Mouse (Mus musculus): ENCODE results near the gene Gm6657. TPM values are rescaled to one million over a fixed set of nuclear protein-coding genes. Genes with fewer than 3 reads are reported as not detected.

The Gm6657 gene
- not detected for polyA plus RNA-seq (2017; shearing (Covaris generic))

DNA sequence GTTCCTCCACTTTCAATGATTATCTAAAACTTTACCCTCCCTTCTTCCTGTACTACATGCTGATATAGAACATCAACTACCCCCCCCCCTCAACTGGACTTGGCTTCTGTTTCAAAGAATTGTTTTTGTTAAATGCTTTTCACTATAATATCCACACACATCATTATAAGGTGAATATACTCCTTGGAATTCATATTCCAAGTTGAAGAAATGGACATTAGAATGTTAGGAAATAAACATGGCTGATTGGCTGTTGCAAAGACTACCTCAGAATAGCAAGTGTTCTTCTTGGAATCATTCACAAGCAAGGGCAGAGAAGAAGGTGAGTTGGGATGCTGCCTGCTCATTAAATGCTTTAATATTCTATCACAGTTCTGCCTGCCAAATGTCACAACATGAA is at the start of gene Gm6657:
TSS of gene Gm6657 (plus strand) at position 301 of the 400 bp plus-strand sequence.

DNA sequence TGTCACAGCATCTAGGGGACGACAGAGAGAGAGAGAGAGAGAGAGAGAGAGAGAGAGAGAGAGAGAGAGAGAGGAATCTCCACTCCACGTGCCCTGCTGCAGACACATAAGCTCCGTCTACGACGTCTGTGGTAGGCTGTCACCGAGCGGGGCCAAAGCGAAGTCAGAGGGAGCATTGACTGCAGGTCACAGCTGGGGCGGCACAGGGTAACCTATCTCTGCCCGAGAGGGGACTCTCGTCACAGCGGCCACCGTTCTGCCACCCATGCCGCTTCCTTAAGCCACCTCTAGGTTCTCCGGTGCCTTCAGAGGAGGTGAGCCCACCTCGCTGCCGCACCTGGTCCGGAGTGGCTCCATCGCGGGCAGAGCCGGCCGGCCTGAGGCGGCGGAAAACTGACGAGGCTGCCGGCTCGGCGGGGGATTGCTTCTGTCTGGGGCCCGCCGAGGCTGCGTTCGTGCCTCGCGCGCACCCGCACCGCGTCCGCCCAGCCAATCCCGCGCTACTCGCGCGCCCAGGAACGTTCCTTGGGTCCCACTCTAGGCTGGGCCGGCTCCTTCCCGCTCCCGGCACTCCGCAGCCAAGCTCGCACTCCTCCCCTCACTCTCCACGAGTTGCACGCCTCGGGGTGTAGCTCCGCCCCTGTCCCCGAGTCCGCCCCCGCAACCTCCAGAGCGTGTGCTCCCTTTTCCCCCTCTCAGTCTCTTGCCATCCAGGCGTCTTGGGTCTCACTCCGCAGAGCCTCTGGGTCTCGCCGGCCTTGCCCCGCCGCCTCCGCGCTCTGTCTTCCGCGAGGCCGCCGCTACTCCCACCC is 31.9 kb downstream of the Gm6657 start, which contains the start of gene Gphn:
TSS of gene Gphn (plus strand) at position 673 of the 812 bp plus-strand sequence.

Other genes with a start within 250 kb of the Gm6657 start
- gene Gphn, start 32.1 kb downstream of the Gm6657 start, polyA plus RNA-seq (2017; shearing (Covaris generic)): 12.2 TPM

Measured in effector memory CD4-positive, alpha-beta T cell, adult 5 months (primary cell).